8 mouse cellular contexts compared by ENCODE assay signal in genomic region chr12:79172019-79172941, GRCm38 (mm10). TPM values are rescaled to one million over a fixed set of nuclear protein-coding genes. Genes with fewer than 3 reads are reported as not detected.
DNase-seq lines count a peak whose midpoint lies in the region; ATAC-seq lines count a peak whose summit lies in the region.

Gene Vti1b (minus strand): TSS chr12:79172667.

- peak; percentile 94 for ATAC-seq in inflammation-experienced regulatory T-cells, adult 6 months
- ATAC-seq in megakaryocyte-erythroid progenitor cell, adult 5-6 weeks (replicated peaks; ENCODE audit: low FRiP score, low TSS enrichment, poor library complexity, severe bottlenecking): peak; percentile 95

- intact Hi-C loops in gastrocnemius, postnatal 14 days (cut with DNase I; ENCODE audit: low total_unique reads): no loop called here
- intact Hi-C loops in left cerebral cortex, postnatal 10 days (cut with DNase I): no loop called here

- peak; percentile 89 for DNase-seq in adipocyte (ENCODE audit: low spot score)
- DNase-seq in embryo, embryonic 10 days (ENCODE audit: low spot score): peak; percentile 93
- DNase-seq in gastrocnemius, postnatal 14 days: peak; percentile 91
- DNase-seq in left cerebral cortex, postnatal 10 days (ENCODE audit: extremely low spot score in 1 of 2, low spot score in 2 of 2): peak; percentile 86 to 93
- DNase-seq in right cerebral cortex, postnatal 25 days: peak; percentile 95
- peak; percentile 86 to 89 for DNase-seq in urinary bladder, postnatal 4 days (ENCODE audit: low spot score in 2 of 2)

RNA-seq across cellular contexts. Expression of gene Vti1b, which starts in this region (rescaled TPM):
- 10 to 100 TPM; 47.9 to 52.9 TPM for total RNA-seq in gastrocnemius, postnatal 14 days (2021)
- 10 to 100 TPM; 47.1 to 75.0 (median 63.3) TPM for polyA plus RNA-seq in inflammation-experienced regulatory T-cells, adult 6 months (2017; shearing (Covaris generic))
- total RNA-seq in left cerebral cortex, postnatal 10 days (2021): 100 to 1,000 TPM; 186 to 187 TPM
- 40.5 and 50.0 TPM in 2 replicates for total RNA-seq in megakaryocyte-erythroid progenitor cell, adult 5-6 weeks (2014; fragmentation: Nextera tagmentation)
- 141 and 215 TPM in 2 replicates for total RNA-seq in megakaryocyte-erythroid progenitor cell, adult 5-6 weeks (2017)

Comparison
In these comparisons a context has a peak if more than half of its experiments do, and no peak if none do; other contexts are left out.
1. Peak in every context shown above with its lines: DNase-seq and ATAC-seq.